Mouse (Mus musculus): ENCODE data around the gene Zdhhc22.

- 0 out of 2 replicates have a peak, but pooled peaks have one; percentile 7 for TF ChIP-seq CTCF (IDR thresholded peaks at IDR 0.05; ENCODE audit: low read depth)
- no peak for TF ChIP-seq EP300 (IDR thresholded peaks at IDR 0.05; ENCODE audit: low read depth)
Observed at GRCm38 (mm10) chr12:87026109-87026870, 36.1 kb upstream of the Zdhhc22 start.

Measured in heart, postnatal 0 days (tissue).